Mouse (Mus musculus) ES-E14 (cell line): ENCODE measurements around the gene Slc35e4.

ENCODE experiments used
- CHD2 ChIP-seq: IDR thresholded peaks from 2 replicates; pipeline ENCODE4 v1.6.1; 2014; ENCODE audit warnings: mild to moderate bottlenecking, low read depth, low read length, inconsistent platforms
- MAFK ChIP-seq: IDR thresholded peaks from 2 replicates; pipeline ENCODE4 v1.6.1; 2014; ENCODE audit warnings: mild to moderate bottlenecking, low read depth, low read length, inconsistent platforms; ENCODE audit not compliant: insufficient read depth
- ZC3H11A ChIP-seq: IDR thresholded peaks from 2 replicates; pipeline ENCODE4 v1.6.1; 2012; ENCODE audit warnings: low read depth, mild to moderate bottlenecking, inconsistent platforms, low read length, borderline replicate concordance

- TF ChIP-seq CHD2 (no peak), MAFK (no peak), ZC3H11A (no peak)
Measured at GRCm38 (mm10) chr11:3941371-3941770, 26.9 kb upstream of the Slc35e4 start.
